Mouse (Mus musculus) small intestine, adult 2 months (tissue): ENCODE results near the gene Dbx2.

ENCODE experiments used
- CTCF ChIP-seq: fragments of 200-500 bp; IDR thresholded peaks from 2 replicates; pipeline ENCODE4 v1.5.1; 2012; ENCODE audit warnings: low read depth, mild to moderate bottlenecking, control low read depth, inconsistent platforms, low read length, moderate library complexity, mixed read lengths; ENCODE audit not compliant: insufficient replicate concordance, insufficient read length; ENCODE audit errors: extremely low read depth
- POLR2A ChIP-seq: fragments of 200-500 bp; IDR thresholded peaks from 2 replicates; pipeline ENCODE4 v1.6.1; 2012; ENCODE audit warnings: low read depth, mild to moderate bottlenecking, control low read depth, inconsistent platforms, low read length, moderate library complexity

GRCm38 (mm10) chr15:95701573-95701972, 45.8 kb upstream of the Dbx2 start:
- TF ChIP-seq CTCF: no peak
- no peak for TF ChIP-seq POLR2A
